Mouse (Mus musculus): ENCODE data around the gene Fhl2. TPM values are rescaled to one million over a fixed set of nuclear protein-coding genes. Genes with fewer than 3 reads are reported as not detected.

The Fhl2 gene
- total RNA-seq, 2 experiments from 2014 or later, result 1.0 TPM; not detected in 1

- ATAC-seq (replicated peaks; ENCODE audit: low FRiP score, poor library complexity, severe bottlenecking), result no peak
Observed at GRCm38 (mm10) chr1:43196059-43196458, 725 bp downstream of the Fhl2 start.

- no peak for ATAC-seq (replicated peaks; ENCODE audit: low FRiP score, poor library complexity, severe bottlenecking)
Observed at GRCm38 (mm10) chr1:43193423-43193822, 3.4 kb downstream of the Fhl2 start.

GRCm38 (mm10) chr1:43192471-43192870 is 4.3 kb downstream of the Fhl2 start:
- ATAC-seq (replicated peaks; ENCODE audit: low FRiP score, poor library complexity, severe bottlenecking), result no peak

DNA sequence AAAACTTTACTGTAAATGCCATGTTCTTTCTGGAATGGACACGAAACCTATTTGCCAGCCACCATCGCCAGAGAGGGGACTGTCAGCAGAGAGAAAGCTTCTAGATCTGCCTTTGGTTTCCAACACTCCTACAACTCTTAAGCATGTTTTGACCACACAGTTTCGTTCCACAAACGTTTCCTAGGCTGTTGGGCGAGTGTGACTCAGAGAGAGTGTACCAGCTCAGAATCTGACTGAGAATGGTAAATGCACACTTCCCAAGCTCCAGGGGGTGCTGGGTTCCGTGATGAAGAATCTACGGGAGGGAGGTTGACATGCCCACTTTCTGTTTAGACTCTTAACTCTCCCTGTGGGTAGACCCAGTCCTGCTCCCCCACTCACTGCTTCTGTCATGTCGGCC is 5.7 kb downstream of the Fhl2 start:
- no peak for ATAC-seq (replicated peaks; ENCODE audit: low FRiP score, poor library complexity, severe bottlenecking)

GRCm38 (mm10) chr1:43188893-43189292 is 7.9 kb downstream of the Fhl2 start:
- peak; percentile 75 for ATAC-seq (replicated peaks; ENCODE audit: low FRiP score, poor library complexity, severe bottlenecking)

DNA sequence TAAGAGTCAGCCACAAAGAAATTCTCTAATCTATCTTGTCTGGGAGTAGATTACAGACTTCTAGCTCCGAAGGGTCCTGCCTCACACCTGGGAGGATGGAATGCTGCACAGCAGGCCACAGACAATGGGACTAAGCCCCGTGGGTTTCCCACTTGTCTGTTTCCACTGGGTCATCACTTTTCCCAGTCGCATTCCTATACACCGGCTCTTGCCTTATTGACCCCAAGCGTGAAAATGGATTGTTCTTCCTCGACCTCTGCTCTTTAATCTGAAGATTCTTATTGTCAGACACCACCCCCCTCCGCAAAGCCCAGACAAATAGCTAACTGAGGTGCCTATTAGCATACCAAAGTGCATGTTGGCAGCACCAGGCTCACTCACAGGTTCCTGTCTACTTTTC is 10.4 kb downstream of the Fhl2 start:
- ATAC-seq (replicated peaks; ENCODE audit: low FRiP score, poor library complexity, severe bottlenecking), result no peak

DNA sequence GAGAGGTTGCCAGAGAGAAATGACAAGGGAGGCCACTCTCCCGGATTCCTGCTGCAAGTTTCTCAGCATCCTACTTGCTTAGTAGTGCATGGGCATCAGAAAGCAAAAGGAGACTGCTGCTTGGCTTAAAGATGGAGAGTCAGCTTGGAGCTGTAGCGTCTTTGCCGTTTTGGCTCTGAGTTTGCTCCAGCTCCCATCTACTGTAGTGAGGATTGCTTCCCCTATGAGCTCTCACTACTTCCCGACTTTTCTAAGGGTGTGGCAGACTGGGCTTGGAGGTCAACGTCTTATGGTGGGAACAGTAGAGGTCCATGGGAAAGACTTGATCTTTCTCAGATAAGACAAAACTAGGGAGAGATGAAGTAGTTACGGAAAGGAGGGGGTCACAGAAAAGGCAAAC is 15.9 kb downstream of the Fhl2 start:
- no peak for ATAC-seq (replicated peaks; ENCODE audit: low FRiP score, poor library complexity, severe bottlenecking)

- no peak for ATAC-seq (replicated peaks; ENCODE audit: low FRiP score, poor library complexity, severe bottlenecking)
Observed at GRCm38 (mm10) chr1:43178780-43179179, 18.0 kb downstream of the Fhl2 start.

- no peak for ATAC-seq (replicated peaks; ENCODE audit: low FRiP score, poor library complexity, severe bottlenecking)
Observed at GRCm38 (mm10) chr1:43178378-43178777, 18.4 kb downstream of the Fhl2 start.

GRCm38 (mm10) chr1:43173283-43174226 is 23.2 kb downstream of the Fhl2 start:
- ATAC-seq (replicated peaks; ENCODE audit: low FRiP score, poor library complexity, severe bottlenecking), result no peak

- no peak for ATAC-seq (replicated peaks; ENCODE audit: low FRiP score, poor library complexity, severe bottlenecking)
Observed at GRCm38 (mm10) chr1:43171816-43172215, 25.0 kb downstream of the Fhl2 start.

- no peak for ATAC-seq (replicated peaks; ENCODE audit: low FRiP score, poor library complexity, severe bottlenecking)
Observed at GRCm38 (mm10) chr1:43171093-43171492, 25.7 kb downstream of the Fhl2 start.

DNA sequence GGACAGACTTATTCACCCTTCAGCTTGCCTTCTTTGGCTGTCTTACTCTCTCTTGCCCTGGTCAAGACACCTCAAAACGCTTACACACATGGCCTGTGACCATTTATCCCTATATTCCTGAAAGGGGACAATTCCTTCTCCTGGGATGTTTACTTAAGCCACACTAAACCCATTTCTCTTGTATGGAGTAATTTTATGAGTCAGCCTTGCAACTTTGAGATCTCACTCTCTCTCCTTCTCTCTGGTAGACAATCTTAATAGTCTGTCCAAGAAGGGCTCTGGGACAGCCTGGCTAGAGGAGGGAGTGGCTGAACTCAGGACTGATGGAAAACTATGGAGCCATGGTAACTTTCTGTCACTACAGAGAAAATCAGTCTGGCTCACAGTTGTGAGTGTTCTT is 27.1 kb downstream of the Fhl2 start:
- ATAC-seq (replicated peaks; ENCODE audit: low FRiP score, poor library complexity, severe bottlenecking), result no peak

DNA sequence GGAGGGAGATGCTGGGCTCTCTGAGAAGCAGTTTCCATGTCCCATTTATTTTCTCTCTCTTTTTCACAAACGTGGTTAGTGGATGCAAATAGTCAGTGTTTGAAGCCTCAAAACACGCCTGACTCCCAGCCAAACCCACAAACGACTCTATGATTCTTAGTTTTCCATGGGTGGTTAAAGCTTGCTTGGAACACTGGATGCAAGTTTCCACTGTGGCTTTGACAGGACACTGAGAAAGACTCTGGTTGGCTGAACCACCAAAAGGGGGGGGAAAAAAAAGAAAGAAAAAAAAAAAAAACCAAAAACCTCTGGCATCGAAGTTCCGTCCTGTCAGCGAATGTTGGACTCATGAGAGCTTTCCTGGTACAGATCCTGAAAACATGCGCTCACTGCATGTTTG is 27.6 kb downstream of the Fhl2 start:
- ATAC-seq (replicated peaks; ENCODE audit: low FRiP score, poor library complexity, severe bottlenecking), result no peak

DNA sequence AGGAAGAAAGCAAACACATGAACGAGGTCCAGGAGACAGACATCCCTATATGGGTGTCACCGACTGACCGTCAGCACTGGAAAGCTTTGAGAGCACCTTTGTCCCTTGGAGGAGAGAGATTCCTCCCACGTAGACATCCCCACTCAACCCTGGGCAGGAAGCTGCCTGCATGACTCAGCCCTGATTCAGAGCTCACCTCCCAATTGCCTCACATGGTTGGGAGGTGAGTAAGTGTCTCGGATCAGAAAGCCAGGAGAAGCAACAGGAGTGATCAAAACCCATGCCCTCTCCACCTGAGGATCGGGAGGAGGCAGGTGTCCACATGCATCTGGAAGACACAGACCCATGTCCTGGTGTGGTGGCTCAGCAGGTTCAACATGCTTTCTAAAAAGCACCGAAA is 28.2 kb downstream of the Fhl2 start:
- ATAC-seq (replicated peaks; ENCODE audit: low FRiP score, poor library complexity, severe bottlenecking), result no peak

DNA sequence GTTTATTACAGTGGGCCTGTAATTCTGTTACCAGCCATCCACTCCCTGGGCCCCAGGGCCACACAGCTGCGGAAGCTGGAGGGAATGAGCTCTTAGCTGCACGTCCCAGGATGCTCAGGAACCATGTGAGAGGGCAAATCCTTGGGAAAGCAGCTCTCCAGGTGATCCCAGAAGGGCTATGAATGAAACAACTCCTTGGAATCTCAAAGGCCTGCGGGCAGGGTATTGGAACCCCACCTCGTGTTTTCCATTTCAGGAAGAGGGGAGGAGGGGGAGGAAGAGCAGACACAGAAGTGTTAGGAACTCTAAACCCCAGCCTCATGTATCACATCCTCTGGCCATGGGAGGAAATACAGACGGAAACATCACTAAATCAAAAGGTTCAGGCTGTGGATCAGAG is 28.8 kb downstream of the Fhl2 start:
- ATAC-seq (replicated peaks; ENCODE audit: low FRiP score, poor library complexity, severe bottlenecking), result no peak

DNA sequence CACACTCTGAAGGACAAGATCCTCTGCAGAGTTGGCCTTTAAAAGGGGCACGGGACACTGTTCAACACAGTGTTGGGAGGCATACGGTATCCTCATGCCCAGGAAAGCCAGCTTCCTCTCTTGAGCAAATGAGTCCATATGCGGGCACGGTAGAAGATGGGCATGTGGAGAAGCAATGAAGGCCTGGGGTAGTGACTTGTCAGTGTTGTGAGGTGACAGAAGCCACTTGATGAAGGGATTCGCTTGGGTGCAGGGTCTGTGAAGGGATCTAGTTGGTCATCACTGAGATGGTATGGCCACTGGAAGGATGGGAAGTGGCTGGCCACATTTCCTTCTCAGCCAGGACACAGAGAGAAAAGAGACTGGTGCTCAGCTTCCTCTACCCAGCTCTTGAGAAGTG is 32.2 kb downstream of the Fhl2 start:
- ATAC-seq (replicated peaks; ENCODE audit: low FRiP score, poor library complexity, severe bottlenecking), result no peak

GRCm38 (mm10) chr1:43163467-43164418 is 33.0 kb downstream of the Fhl2 start:
- no peak for ATAC-seq (replicated peaks; ENCODE audit: low FRiP score, poor library complexity, severe bottlenecking)

DNA sequence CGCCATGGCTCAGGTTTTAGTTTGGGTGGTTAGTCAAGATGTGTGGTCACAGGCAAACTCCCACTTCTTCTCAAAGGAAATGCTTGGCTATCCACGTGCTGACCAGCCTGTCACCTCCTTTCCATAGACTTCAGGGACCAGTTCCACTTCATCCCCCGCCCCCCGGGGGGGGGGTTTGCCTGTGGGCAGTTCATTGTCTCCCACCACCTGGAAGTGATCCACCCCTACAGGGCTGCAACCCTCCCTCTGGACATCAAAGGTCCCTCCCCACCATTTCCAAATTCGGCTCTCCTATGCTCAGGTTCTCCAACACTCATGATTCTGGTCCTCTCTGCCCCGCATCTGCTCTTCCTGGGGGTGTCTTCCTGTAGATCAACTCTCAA is 33.7 kb downstream of the Fhl2 start:
- ATAC-seq (replicated peaks; ENCODE audit: low FRiP score, poor library complexity, severe bottlenecking), result no peak

GRCm38 (mm10) chr1:43162394-43162793 is 34.4 kb downstream of the Fhl2 start:
- ATAC-seq (replicated peaks; ENCODE audit: low FRiP score, poor library complexity, severe bottlenecking), result no peak

DNA sequence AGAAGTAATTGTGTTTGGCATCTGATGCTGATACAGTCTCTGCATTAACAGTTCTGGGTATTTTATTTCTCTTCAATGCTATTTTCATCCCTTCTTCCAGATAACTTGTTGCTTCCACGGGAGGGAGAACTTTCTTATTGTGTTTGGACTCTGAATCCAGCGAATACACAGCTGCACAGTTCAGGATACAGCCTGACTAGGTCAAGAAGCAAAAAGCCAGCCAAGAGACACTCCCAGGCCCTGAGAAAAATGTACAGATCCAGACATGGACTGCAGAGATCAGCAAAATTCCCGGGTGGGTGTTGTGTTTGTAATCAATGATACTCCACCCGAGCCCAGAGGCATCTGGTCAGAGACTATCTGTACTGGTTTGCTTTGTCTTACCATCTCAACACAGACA is 37.4 kb downstream of the Fhl2 start:
- no peak for ATAC-seq (replicated peaks; ENCODE audit: low FRiP score, poor library complexity, severe bottlenecking)
